Mouse (Mus musculus) cerebellum, postnatal 25 days (tissue): ENCODE measurements around the gene Unc119.

Source experiments
- DNase-seq, 2 experiments: peaks; one replicate each; pipeline ENCODE4 v3.0.0; 2021; ENCODE audit warnings: mixed read lengths in 2 of 2

Gene Unc119

DNA sequence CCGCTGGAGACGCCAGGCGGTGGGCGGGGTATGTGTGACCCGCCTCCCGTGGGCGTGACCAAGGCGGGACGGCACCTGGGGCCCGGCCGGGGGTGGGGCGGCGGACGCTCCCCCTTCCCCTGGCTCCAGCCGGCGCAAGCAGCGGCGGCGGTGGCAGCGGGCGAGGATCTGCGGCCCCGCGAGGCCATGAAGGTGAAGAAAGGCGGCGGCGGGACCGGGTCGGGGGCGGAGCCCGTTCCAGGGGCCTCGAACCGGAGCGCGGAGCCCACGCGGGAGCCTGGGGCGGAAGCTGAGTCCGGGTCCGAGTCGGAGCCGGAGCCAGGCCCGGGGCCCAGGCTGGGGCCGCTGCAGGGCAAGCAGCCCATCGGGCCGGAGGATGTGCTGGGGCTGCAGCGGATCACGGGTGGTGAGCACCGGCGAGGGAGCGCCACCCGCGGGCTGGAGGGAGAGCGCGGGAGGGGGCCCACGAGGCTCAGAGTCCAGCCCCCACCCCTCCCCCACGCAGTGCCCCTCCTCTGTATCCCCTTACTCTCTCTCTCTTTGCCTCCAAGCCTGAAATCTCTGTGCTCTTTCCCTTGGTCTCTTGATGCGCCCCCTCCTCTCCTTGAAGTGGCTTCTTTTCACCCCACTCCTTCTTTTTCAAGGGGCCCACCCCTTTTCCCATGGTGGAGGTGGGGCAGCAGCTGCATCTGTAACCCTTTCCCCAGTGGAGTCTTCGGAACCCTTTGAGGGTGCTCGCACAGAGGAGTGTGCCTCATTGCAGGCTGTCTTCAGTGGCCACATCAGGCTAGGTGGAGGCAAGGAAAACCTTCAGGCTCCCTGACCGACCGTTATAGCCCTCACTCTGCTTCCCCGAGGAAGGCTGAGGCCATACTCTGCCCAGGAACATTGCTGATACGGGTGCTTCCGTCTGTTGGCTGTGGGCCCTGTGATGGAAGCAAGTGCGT is at the start of gene Unc119:
Gene Unc119 (plus strand): TSS at position 102 of the 947 bp plus-strand sequence.
- peak; percentile 77 to 87 for DNase-seq

DNA sequence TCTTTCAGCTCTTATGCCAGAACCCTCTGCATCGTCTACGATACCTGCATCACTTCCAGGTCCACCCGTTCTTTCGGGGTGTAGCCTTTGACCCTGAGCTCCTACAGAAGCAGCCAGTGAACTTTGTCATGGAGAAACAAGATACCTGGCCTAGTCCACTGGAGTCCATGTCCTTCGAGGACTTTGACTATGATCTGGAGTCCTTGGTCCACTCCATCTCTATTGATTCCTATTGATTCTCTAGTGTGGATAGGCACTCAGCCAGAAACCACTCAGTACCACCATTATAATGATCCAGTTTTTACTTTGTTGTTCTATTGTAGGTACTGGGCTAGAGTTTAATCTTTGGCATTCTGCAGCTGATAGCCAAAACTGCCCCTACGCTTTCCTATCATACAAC is 48.7 kb upstream of the Unc119 start:
- DNase-seq: no peak

DNA sequence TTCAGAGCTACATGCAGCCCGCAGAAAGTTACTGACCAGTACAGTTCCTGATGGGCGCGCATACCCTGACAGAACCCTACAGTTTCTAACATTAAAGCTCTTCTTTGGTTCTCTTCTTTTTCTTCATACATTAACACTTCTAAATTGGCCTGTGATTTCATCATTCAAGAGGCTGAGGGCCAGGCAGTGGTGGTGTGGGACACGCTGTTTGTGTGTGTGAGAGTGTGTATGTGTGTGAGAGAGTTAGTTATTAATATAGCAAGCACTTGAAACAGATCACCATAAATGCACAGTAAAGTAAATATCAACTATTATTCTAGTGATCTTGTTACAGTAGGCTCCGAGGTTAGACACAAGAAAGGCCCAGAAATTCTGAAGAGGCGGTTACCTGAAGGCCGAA is 42.4 kb upstream of the Unc119 start:
- DNase-seq: no peak

DNA sequence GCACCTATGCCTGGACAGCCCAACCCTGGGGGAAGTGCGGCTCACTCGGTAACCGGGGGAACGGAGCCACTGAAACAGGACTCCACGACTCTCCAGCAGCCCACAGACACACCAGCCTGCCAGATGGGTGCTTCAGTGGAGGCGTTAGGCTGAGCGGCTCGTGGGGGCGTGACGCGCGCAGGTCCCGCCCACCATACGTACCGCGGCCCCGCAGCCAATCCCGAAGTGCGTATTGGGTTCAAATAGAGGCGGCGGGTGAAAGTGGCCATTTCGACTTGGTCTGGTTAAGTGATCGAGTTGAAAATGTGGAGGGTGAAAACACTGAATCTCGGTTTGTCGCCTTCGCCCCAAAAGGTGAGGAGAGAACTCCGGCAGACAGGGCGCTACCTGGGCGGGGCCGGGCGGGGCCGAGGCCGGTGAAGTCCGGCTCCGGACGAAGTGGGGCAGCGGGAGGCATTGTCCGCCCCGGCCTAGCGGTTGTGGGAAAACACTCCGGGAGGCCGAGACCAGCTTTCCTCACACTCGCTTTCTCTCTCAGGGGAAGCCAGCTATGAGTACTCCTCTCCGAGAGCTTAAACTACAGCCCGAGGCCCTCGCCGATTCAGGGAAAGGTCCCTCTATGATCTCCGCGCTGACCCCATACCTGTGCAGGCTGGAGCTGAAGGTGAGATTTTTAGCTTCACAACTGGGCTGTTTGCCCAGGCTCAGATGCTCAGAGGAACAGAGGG is 41.8 kb upstream of the Unc119 start, which contains the start of gene Spag5:
Gene Spag5 (plus strand): TSS at position 173 of the 728 bp plus-strand sequence.
- DNase-seq: peak; percentile 87 to 91

DNA sequence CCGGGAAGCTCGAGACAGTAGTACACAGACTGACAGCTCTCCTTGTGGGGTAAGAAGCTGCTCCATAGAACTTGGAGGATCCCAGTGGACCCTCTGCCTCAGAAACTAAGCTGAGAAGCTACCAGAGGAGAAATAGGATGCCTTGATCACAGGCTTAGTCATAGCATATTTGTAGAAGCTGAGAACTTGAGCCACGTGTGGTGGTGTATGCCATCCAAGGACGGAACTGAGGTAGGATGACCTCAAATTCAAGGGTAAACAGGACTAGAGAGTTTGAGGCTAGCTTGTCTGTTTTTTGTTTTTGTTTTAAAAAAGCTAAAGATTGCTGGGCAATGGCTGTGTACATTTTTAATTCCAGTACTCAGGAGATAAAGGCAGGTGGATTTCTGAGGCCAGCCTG is 38.0 kb upstream of the Unc119 start:
- no peak for DNase-seq

DNA sequence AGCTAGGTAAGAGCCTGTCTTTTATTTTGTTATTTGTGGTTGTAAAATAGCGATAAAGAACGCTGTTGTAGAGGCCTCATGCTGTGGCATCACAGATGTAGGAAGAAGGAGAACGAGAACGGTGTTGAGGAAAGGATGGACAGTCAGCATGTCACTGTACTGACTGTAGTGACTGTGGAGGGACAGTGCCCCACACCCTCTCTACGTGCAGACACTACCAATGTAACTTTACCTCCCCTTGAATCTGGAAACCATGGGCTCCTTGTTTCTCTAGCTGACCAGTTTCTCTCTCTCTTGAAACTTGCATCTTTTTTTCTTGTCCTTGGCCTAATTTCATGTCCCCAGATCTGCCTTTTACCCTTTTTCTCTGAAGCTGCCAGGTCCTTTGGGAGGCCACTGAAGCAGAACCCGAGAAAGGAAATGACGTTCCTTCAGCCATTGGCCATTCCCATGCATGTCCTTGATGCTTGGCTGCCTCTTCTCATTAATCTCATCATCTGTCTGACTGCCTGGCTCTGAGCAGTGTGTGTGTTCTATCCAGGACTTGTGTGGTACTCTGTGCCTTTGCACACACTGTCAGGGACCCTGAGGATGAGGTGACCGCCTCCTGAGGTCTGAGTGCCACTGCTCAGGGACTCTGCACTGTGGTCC is 32.3 kb upstream of the Unc119 start:
- DNase-seq: no peak

DNA sequence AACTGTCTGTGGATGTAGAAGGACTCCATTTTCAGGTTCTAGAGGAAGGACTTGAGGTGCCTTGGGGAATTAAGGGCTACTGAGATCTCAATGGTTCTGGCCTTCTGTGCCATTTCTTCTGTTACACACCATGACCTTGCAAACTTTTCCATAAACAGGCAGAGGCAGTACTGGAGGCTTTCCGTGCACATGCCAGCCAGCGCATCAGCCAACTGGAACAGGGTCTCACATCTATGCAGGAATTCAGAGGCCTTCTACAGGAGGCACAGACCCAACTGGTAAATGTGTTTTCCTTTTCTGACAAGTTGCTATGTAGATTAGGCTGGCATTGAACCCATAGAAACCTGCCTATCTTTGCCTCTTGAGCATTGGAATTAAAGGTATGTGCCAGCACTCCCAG is 29.6 kb upstream of the Unc119 start:
- no peak for DNase-seq

DNA sequence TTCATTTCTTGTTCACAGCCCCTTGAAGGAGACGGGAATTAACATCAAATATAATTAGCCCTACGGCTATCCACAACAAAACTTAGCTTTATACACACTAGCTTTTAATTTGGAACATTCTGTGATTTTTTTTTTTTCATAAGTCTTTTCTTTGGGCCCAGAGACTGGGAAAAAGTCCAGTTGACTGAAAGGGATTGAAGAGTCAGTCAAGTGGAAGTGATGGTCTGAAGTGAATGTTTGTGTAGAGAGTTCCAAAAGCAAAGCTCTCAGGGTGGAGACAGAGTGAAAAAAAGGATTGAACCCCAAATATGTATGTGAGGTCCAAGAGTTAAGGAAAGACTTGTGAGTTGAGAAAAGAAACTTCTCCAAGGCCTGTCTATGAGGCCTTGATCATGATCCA is 24.9 kb upstream of the Unc119 start:
- no peak for DNase-seq

DNA sequence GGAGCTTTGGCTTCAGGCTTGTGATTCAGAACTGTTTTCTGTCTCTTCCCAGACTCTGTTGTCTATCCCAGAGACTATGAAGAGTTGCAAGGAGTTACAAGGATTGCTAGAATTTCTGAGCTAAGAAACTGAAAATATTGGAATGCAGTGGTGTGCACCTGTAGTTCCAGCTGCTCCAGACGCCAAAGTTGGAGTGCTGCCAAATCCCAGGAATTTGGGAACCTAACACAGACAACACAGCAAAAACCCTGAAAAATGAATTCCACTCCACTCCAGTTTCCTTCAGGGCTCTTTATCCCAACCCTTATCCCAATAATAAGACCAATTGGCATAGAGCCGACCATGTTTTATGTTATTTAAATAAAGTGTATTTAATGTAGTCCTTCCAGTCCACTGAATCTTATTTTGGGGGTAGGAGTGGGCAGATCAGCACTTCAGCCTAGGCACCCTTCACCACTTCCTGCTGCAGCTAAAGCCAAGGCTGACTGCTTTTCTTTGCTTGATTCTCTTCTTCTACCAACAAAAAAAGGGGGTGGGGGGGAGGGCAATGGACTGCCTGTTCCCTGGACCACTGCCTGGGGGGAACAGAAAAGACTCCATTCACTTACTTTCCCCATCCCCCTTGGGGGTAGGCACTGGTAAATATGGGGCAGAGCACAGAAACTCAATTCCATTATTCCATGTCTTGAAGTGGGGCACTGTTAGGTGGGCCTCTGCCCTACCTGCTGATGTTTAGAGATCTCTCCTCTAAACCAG is 21.0 kb upstream of the Unc119 start:
- DNase-seq: peak in 1 of 2 experiments; percentile 17

DNA sequence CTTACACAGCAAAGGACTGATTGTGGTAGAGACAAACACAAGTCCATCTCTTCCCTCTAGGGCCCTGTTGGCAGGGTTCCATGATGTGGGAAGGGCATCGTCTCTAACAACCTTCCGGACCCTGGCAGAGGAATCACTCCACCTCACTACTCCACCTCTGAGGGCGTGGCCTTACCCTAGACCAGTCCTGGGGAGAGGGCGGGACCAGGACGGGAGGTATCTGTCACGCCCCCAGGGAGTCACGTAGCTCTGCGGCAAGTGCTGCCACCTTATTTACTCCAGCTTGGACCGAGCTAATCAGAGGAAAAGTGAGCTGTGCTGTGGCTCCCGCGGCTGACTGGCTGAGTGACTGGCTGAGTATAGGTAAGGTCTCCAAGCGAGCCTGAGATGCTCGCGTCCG is 20.4 kb upstream of the Unc119 start, which contains the start of gene Aldoc:
Gene Aldoc (plus strand): TSS at position 109 of the 400 bp plus-strand sequence.
- peak; percentile 83 to 91 for DNase-seq

DNA sequence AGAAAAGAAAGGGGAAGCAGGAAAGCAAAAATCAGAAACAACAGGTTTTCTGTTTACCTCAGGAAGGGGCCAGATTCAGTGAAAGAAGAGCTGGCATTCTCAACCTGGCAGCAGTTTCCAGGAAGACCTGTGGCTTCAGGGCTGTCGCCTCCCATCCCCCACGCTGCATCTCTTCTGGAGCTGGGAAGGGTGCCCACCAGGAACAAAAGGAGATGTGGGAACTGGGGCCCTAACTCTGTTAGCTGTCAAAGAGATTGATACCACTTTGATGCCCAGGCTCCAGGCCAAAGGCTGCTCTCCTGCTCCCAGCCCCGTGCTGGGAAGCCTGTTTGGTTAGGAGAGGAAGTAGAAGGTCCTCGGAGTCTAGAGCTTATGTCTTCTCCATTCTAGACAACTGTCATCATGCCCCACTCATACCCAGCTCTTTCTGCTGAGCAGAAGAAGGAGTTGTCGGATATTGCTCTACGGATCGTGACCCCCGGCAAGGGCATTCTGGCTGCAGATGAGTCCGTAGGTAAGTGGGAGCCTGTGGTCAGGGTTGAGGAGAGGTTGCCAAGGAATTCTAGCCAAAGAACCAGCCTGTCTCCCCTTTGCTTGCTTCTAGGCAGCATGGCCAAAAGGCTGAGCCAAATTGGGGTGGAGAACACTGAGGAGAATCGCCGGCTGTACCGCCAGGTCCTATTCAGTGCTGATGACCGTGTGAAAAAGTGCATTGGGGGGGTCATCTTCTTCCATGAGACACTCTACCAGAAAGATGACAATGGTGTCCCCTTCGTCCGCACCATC is 19.1 kb upstream of the Unc119 start:
- DNase-seq: peak; percentile 39 to 69

DNA sequence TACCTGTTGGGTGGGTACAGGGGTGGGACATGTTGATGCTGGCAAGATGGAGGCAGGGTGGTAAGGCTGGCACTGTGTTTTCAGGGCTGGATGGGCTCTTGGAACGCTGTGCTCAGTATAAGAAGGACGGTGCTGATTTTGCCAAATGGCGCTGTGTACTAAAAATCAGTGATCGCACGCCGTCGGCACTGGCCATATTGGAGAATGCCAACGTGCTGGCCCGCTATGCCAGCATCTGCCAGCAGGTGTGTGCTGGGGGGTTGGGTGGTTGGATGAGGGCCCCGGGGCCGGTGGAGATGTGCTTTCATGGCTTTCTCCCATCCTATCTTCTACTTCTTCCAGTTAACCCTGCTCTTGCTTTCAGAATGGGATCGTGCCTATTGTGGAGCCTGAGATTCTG is 18.3 kb upstream of the Unc119 start:
- peak in 1 of 2 experiments; percentile 47 for DNase-seq

DNA sequence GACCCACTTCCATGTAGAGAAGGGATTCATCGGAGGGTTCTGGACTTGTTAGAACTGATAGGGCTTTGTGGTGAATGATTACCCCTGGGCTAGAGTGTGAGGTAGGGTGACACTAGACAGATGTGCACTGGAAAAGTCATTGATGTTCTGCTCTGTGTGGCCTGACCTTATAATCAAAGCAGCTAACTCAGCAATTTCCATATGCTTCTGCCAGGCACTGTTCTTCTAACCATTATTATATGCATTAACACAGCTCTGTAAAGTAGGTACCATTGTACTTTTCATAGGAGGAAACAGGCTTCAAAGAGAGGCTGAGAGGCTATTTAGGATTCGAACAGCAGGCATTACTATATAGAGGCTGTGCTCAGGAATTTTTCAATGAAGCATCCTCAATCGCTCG is 16.1 kb upstream of the Unc119 start:
- no peak for DNase-seq

DNA sequence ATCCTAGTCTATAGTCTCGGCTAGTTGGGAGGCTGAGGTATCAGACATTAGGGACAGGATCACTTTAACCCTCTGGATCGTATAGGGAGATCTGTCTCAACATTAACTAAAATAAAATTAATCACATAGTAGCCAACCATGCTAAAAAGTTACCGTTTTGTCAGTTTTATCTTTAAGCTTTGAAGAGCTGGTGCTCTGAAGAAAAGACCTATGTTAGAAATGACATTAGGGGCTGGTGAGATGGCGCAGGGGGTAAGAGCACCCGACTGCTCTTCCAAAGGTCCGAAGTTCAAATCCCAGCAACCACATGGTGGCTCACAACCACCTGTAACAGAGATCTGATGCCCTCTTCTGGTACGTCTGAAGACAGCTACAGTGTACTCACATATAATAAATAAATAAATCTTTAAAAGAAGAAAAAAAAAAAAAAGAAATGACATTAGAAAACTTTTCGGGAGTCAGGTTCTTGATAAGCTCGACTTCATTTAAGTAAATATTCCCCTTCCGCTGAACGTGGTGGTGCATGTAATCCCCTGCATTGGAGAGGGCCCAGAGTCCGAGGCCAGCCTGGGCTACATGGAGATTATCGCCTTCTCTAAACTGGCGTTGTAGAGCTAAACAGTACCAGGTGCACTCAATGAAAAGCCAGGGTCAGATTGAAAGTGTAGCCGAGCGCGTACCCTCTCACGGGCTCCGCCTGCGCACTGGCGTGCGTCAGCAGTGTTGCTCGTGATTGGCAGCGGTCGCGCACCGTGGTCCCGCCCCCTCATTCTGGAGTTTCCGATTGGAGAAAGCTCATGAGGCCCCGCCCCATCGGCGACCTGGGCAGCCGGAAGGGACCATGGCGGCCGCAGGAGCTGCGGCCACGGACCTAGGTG is 15.4 kb upstream of the Unc119 start, which contains the start of gene Pigs:
Gene Pigs (plus strand): TSS at position 782 of the 878 bp plus-strand sequence.
- peak; percentile 97 to 99 for DNase-seq

DNA sequence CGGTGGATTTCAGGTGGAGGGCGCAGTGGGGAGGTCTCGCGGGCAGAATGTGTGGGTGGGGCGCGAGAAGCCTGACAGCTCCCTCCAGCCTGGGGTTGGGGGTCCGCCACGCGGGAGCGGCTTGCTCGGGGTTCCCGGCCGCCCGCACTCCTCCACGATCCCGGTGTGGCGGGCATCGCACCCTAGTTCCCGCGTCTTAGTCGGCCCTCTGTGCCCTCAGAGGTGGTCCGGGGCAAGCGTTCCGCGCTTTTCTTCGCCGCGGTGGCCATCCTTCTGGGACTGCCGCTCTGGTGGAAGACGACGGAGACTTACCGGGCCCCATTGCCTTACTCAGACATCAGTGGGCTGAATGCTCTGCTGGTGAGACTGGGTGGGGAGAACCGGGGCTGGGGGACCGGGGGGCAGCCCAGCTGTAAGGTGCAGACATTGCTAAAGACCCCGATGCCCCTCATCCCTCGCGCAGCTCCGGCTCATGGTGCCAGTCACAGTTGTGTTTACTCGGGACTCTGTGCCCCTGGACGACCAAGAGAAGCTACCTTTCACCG is 14.7 kb upstream of the Unc119 start:
- DNase-seq: no peak

DNA sequence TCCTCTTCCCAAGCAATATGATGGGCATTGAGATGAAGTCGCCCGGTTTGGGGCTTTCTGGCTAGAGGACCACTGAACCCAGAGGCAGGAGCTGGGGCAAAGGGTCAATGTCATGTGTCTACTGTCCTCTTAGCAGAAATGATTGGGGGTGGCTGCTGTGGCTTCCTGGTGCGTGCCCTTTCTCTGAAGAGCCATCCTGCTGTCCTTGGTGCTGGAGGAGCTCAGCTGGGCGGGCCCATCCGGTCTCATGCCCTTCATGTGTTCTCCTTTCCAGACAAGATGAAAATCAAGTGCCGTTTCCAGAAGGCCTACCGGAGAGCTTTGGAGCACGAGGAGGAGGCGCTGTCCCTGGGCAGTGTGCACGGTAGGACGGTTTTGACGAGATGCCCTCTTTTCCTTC is 10.6 kb upstream of the Unc119 start:
- DNase-seq: no peak

DNA sequence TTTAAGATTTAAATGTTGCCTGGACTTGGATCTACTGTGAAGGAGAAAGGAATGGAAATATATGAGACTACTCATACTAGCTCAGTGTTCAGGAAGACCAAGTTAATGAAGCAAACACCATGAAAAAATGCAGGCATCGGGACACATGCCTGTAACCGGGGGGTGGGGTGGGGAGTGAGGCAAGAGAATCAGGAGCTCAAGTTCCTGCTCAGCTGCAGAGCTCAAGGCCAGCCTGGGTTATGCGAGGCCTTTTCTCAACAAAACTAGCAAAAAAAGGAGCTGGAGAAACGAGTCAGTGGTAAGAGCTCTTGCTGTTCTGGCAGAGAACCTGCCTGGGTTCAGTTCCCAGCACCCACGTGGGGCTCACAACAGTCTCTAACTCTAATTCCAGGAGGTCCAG is 9.3 kb upstream of the Unc119 start:
- DNase-seq: no peak

DNA sequence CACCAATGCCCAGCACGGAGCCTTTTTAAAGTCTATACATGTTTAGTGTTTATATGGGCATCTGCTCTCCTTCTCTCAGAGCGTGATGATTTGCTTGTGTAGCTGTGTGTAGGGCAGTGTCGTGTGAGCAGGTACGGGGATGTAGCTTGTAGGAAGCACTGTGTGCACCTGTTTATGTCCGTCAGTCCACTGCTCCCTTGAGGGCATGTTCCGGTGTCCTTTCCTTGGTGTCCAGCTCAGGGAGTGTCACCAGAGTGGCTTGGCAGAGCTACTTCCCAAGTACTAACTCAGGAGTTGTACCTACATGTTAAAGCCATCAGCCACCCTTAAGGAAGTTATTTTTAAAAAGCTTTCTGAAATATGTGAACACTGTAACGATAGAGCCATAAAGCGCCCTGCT is 6.2 kb upstream of the Unc119 start:
- no peak for DNase-seq

DNA sequence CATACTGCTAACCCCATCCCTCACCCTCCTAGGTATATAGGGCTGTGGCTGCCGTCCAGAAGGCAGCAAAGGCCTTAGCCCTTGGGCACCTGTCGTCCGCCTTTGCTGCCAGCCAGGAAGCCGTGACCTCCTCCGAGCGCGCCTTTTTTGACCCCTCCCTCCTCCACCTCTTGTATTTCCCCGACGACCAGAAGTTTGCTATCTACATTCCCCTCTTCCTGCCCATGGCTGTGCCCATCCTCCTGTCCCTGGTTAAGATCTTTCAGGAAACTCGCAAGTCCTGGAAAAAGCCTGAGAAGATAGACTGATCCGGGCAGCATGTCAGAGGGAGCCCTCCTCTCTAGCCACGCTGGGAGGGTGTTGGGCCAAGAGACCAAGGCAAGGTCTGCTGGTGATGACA is 1.6 kb upstream of the Unc119 start:
- DNase-seq: no peak

DNA sequence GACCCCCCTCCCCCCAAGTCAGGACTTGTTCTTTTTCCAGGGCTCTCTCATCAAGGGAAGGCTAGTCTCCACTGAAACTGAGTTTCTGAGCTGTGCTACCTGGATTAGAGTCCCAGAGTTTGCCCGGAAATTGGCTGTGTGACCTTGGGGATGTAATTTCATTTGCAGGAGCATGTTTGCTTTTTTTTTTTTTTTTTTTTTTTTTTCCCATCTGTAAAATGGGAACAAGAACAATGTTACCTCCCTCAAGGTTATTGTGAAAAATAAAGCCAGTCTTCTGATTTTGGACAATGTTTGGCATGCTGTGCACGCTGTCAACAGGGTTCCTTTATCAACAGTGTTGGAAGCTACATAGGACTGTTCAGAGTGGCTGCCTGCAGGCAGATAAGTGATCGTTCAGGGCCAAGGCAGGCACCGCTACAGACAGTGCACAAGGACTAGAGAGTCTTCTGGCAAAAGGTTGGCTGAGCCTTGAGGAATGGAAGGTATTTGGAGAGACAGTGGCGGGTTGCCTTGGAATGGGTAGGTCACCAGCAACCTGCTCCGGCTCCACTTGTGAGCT is 1.1 kb downstream of the Unc119 start:
- no peak for DNase-seq
